ENCODE assay signal across 9 mouse cellular contexts in genomic region chr1:69685890-69686490, GRCm38 (mm10). TPM values are rescaled to one million over a fixed set of nuclear protein-coding genes. Genes with fewer than 3 reads are reported as not detected.
A peak's percentile ranks its signal among the peaks of the same experiment; 100 is the strongest.
DNase-seq lines count a peak whose midpoint lies in the region; ATAC-seq and TF ChIP-seq lines count a peak whose summit lies in the region.
"Had no signal": no experiment of that assay in that cellular context is flagged by ENCODE, and none has a peak within 500 bp of the region (broad histone marks: within the 10 kb centered on the region; RNA-seq: fewer than 3 reads in every experiment).

No protein-coding gene starts in this region.

- no peaks in the 10 kb centered on the region for H3K9me3 ChIP-seq in kidney, embryonic 16.5 days (ENCODE audit: low read length)
- H3K9me3 ChIP-seq in neural tube, embryonic 14.5 days (ENCODE audit: control insufficient read depth, low read length), result no peaks in the 10 kb centered on the region

- DNase-seq in adrenal gland, postnatal 10 days, result peak; percentile 13
- no peak for DNase-seq in adrenal gland, adult (ENCODE audit: inconsistent age in 2 of 2, low spot score in 1 of 2)
- no peak for DNase-seq in spleen, adult 2 months (ENCODE audit: low read depth in 1 of 2, low spot score in 2 of 2)
- no peak for DNase-seq in spleen, postnatal 4 days (ENCODE audit: low spot score in 2 of 2)
- DNase-seq in spleen, postnatal 14 days (ENCODE audit: low spot score in 2 of 2), result no peak

- peak overlapping the region; percentile 51 for H3K4me3 ChIP-seq in spleen, adult 2 months (ENCODE audit: extremely low read depth, insufficient read depth, insufficient read length)
- peak overlapping the region; percentile 69 for H3K4me3 ChIP-seq in kidney, embryonic 16.5 days (ENCODE audit: low read length)
- peak overlapping the region; percentile 72 for H3K4me3 ChIP-seq in neural tube, embryonic 14.5 days (ENCODE audit: low read depth, low read length)

- H3K4me2 ChIP-seq in kidney, embryonic 16.5 days (replicated peaks; ENCODE audit: low read depth, low read length), result peak overlapping the region; percentile 77
- peak overlapping the region; percentile 86 for H3K4me2 ChIP-seq in neural tube, embryonic 14.5 days (ENCODE audit: low read depth, low read length)

- H3K36me3 ChIP-seq in spleen, adult 2 months (ENCODE audit: control insufficient read depth, insufficient read depth, low read length), result no peaks in the 10 kb centered on the region
- H3K36me3 ChIP-seq in kidney, embryonic 16.5 days (ENCODE audit: insufficient read depth, low read length), result no peaks in the 10 kb centered on the region
- no peaks in the 10 kb centered on the region for H3K36me3 ChIP-seq in neural tube, embryonic 14.5 days (ENCODE audit: control insufficient read depth, insufficient read depth, low read length)

- under 1% methylated on average over 14 of the region's 15 CpGs for WGBS in spleen, adult 2 months
- 2% methylated on average over 15 of the region's 15 CpGs for WGBS in kidney, embryonic 16.5 days
- under 1% methylated on average over 13 of the region's 15 CpGs for WGBS in neural tube, embryonic 14.5 days

- H3K9ac ChIP-seq in kidney, embryonic 16.5 days (replicated peaks; ENCODE audit: low read length), result peak overlapping the region; percentile 59
- no peak overlapping the region for H3K9ac ChIP-seq in neural tube, embryonic 14.5 days (replicated peaks; ENCODE audit: low read depth, low read length)

- peaks cover 3% of the 10 kb centered on the region for H3K27me3 ChIP-seq in spleen, adult 2 months (ENCODE audit: control insufficient read depth, insufficient read depth, low read length)
- no peaks in the 10 kb centered on the region for H3K27me3 ChIP-seq in kidney, embryonic 16.5 days (ENCODE audit: insufficient read depth, low read length)
- H3K27me3 ChIP-seq in neural tube, embryonic 14.5 days (ENCODE audit: control insufficient read depth, insufficient read depth, low read length), result no peaks in the 10 kb centered on the region
- H3K27me3 ChIP-seq: CH12.LX had no signal

- TF ChIP-seq CTCF in spleen, adult 2 months (IDR thresholded peaks at IDR 0.05; ENCODE audit: extremely low read depth, insufficient read depth, insufficient read length, insufficient replicate concordance), result no peak

- no peak for TF ChIP-seq POLR2A in spleen, adult 2 months (IDR thresholded peaks at IDR 0.05; ENCODE audit: low read depth, low read length)

- H3K27ac ChIP-seq in spleen, adult 2 months (ENCODE audit: insufficient read depth, low read length), result no peak overlapping the region
- H3K27ac ChIP-seq in kidney, embryonic 16.5 days (ENCODE audit: low read length), result peak overlapping the region; percentile 66; the same call in 1 of the 2 replicates
- no peak overlapping the region for H3K27ac ChIP-seq in neural tube, embryonic 14.5 days (ENCODE audit: low read depth, low read length)

- H3K4me1 ChIP-seq in spleen, adult 2 months (ENCODE audit: control insufficient read depth, insufficient read depth, insufficient read length), result peaks cover 2% of the 10 kb centered on the region; the same call in 1 of the 2 replicates
- H3K4me1 ChIP-seq in kidney, embryonic 16.5 days (ENCODE audit: insufficient read depth, low read length), result peaks cover 5% of the 10 kb centered on the region
- H3K4me1 ChIP-seq in neural tube, embryonic 14.5 days (ENCODE audit: control insufficient read depth, insufficient read depth, low read length), result no peaks in the 10 kb centered on the region

- no peak for ATAC-seq in kidney, embryonic 16.5 days (ENCODE audit: low FRiP score, low TSS enrichment)
- no peak for ATAC-seq in neural tube, embryonic 14.5 days (ENCODE audit: low read depth)
- no peak for ATAC-seq in frontal cortex, adult (ENCODE audit: low TSS enrichment)

RNA-seq across cellular contexts. Expression of gene Ikzf2, which starts 1.1 kb away (rescaled TPM):
- total RNA-seq in adrenal gland, postnatal 10 days (2021), result 10 to 100 TPM in 1 of 2 experiments, 1 to 10 TPM in 1; 8.7 to 13.3 TPM
- polyA plus RNA-seq in spleen, adult 2 months (2012; rRNA removed), result 0.89 and 1.3 TPM in 2 replicates
- polyA plus RNA-seq in kidney, embryonic 16.5 days (2015; fragmentation: Nextera tagmentation; extraction: Ambion mirVana), result 3.5 and 6.1 TPM in 2 replicates
- 4.8 and 6.0 TPM in 2 replicates for polyA plus RNA-seq in neural tube, embryonic 14.5 days (2014; fragmentation: Nextera tagmentation; extraction: Ambion mirVana)
- total RNA-seq: CH12.LX had no signal
